Mouse (Mus musculus): ENCODE results near the gene Cd38.

DNA sequence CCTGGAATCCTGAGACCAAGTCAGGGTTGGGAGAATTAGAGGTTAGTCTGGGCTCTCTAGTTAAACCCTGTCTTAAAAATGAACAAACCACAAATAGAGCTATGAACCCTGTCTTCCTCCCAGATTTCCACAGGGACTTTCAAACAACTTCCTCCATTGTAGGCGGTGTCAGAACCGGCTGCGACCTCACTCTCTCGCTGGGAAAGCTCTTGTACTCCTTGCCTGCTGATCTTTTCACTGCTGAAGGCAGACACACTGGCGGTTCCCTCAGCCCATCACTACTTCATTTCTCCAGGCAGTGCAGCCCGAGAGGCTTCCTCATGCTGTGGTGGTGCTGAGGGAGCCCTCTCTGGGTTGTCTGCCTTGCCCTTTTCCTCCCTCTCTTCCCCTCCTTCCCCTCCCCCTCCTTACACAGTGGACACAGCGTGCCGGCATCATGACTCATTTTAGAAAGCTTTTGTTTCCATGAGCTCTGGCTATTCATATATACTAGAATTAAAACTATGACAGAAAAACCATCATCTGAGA lies 80.5 kb downstream of the Cd38 start:
- no peak for TF ChIP-seq CTCF (IDR thresholded peaks at IDR 0.05; ENCODE audit: borderline replicate concordance, control insufficient read depth, extremely low read depth, insufficient read depth, low read length, poor library complexity)
- TF ChIP-seq POLR2A (IDR thresholded peaks at IDR 0.05; ENCODE audit: control insufficient read depth, extremely low read depth, insufficient read depth, low read length, poor library complexity): no peak
